Mouse (Mus musculus) liver, embryonic 14.5 days (tissue): ENCODE results near the gene Car14. TPM values are rescaled to one million over a fixed set of nuclear protein-coding genes. Genes with fewer than 3 reads are reported as not detected.

Source experiments
- ATAC-seq: fragments of 200-750 bp; cut with Nextera tagmentation; 2 replicates; pipeline ENCODE4 v1.8.0; 2017; ENCODE audit warnings: moderate number of reproducible peaks, mild to moderate bottlenecking, moderate library complexity; ENCODE audit not compliant: insufficient read depth
- DNase-seq, 3 experiments: peaks; one replicate each; pipeline ENCODE4 v3.0.0-alpha.2; 2012 to 2013; ENCODE audit warnings: low read depth in 3 of 3, low spot score in 3 of 3
- H3K27ac ChIP-seq: fragments of 300-500 bp; sonication (generic); 2 replicates; pipeline ENCODE4 v1.5.1; 2014; ENCODE audit warnings: moderate library complexity, mild to moderate bottlenecking, control low read depth, inconsistent platforms
- H3K27me3 ChIP-seq: fragments of 300-500 bp; sonication (generic); 2 replicates; pipeline ENCODE4 v1.6.1; 2014; ENCODE audit warnings: mild to moderate bottlenecking, low read length, moderate library complexity; ENCODE audit not compliant: control insufficient read depth, insufficient read depth
- H3K36me3 ChIP-seq: fragments of 300-500 bp; sonication (generic); replicated peaks from 2 replicates; pipeline ENCODE4 v1.6.1; 2014; ENCODE audit warnings: low read depth; ENCODE audit not compliant: control insufficient read depth, insufficient read depth
- H3K4me1 ChIP-seq, 2 experiments: fragments of 200-500 bp in 1 of 2; fragments of 300-500 bp in 1 of 2; sonication (generic) in 1 of 2; replicated peaks; 2 replicates each; pipeline ENCODE4 v1.6.1; 2012 to 2014; ENCODE audit warnings: antibody characterized with exemption in 1 of 2, inconsistent platforms in 1 of 2, low read length in 1 of 2; ENCODE audit not compliant: control insufficient read depth in 2 of 2, insufficient read depth in 2 of 2
- H3K4me2 ChIP-seq: fragments of 300-500 bp; sonication (generic); 2 replicates; pipeline ENCODE4 v1.6.1; 2014; ENCODE audit warnings: low read depth, mild to moderate bottlenecking, control low read depth, moderate library complexity
- H3K4me3 ChIP-seq, 2 experiments: fragments of 200-500 bp in 1 of 2; fragments of 300-500 bp in 1 of 2; sonication (generic) in 1 of 2; 2 replicates each; pipeline ENCODE4 v1.5.1; 2012 to 2014; ENCODE audit warnings: low read depth in 2 of 2, low read length in 2 of 2, mild to moderate bottlenecking in 2 of 2, control low read depth in 1 of 2, inconsistent platforms in 1 of 2, moderate library complexity in 1 of 2; ENCODE audit not compliant: insufficient read depth in 1 of 2
- H3K9ac ChIP-seq: fragments of 300-500 bp; sonication (generic); replicated peaks from 2 replicates; pipeline ENCODE4 v1.6.1; 2014; ENCODE audit warnings: mild to moderate bottlenecking, control low read depth, moderate library complexity
- H3K9me3 ChIP-seq: fragments of 300-500 bp; sonication (generic); 2 replicates; pipeline ENCODE4 v1.6.1; 2016; ENCODE audit warnings: low read length, mixed read lengths; ENCODE audit not compliant: control insufficient read depth
- CTCF ChIP-seq: IDR thresholded peaks from 2 replicates; pipeline ENCODE4 v1.5.1; 2016; ENCODE audit warnings: antibody characterized with exemption, low read depth, control low read depth
- EP300 ChIP-seq: IDR thresholded peaks from 2 replicates; pipeline ENCODE4 v1.6.1; 2016; ENCODE audit warnings: antibody characterized with exemption, low read depth
- WGBS: fragments of 180-500 bp; shearing (Covaris S2); extraction: QIAGEN DNeasy Blood & Tissue Kit; methylation state at CpG from one replicate; pipeline ENCODE4 v1.1.7; 2014; ENCODE audit not compliant: insufficient replicate concordance; 5-methylcytosine and 5-hydroxymethylcytosine counted together
- polyA plus RNA-seq, 2 experiments: library from polyadenylated mRNA; depleted of rRNA in 1 of 2; stranded (reverse) in 1 of 2; unstranded in 1 of 2; fragments of >200 nt; fragmentation: Nextera tagmentation in 1 of 2; extraction: Ambion mirVana in 1 of 2; gene quantifications; 2 replicates each; pipeline versions ENCODE4 v1.2.1 to v1.2.3; 2012 to 2014

Car14 gene
- polyA plus RNA-seq, 2 experiments = 5.3 to 11.1 TPM

GRCm38 (mm10) chr3:95865571-95865970, 38.9 kb downstream of the Car14 start:
- ATAC-seq (no peak), DNase-seq (no peak)
- Histone ChIP-seq H3K27ac (no peak overlapping the region), H3K9me3 (no peaks in the 10 kb centered on the region), H3K9ac (no peak overlapping the region), H3K27me3 (no peaks in the 10 kb centered on the region), H3K4me2 (no peak overlapping the region), H3K4me1 (peaks cover 0 to 3% of the 10 kb centered on the region in 2 experiments; a peak in 2 of 4 replicates), H3K4me3 (no peak overlapping the region), H3K36me3 (peaks cover 6% of the 10 kb centered on the region)
- WGBS = 88% methylated on average over 20 of the region's 20 CpGs
- TF ChIP-seq EP300 = no peak
- TF ChIP-seq CTCF = no peak

GRCm38 (mm10) chr3:95865050-95865449, 39.4 kb downstream of the Car14 start:
- no peak overlapping the region for H3K9ac ChIP-seq
- H3K27ac ChIP-seq = no peak overlapping the region
- WGBS = 84% methylated on average over 5 of the region's 5 CpGs
- no peaks in the 10 kb centered on the region for H3K27me3 ChIP-seq
- no peak overlapping the region for H3K4me3 ChIP-seq
- TF ChIP-seq CTCF = no peak
- TF ChIP-seq EP300 = no peak
- no peaks in the 10 kb centered on the region for H3K4me1 ChIP-seq
- peaks cover 6% of the 10 kb centered on the region for H3K36me3 ChIP-seq
- no peak overlapping the region for H3K4me2 ChIP-seq
- ATAC-seq (no peak), DNase-seq (no peak)
- H3K9me3 ChIP-seq = no peaks in the 10 kb centered on the region

GRCm38 (mm10) chr3:95863578-95863977, 40.9 kb downstream of the Car14 start:
- Histone ChIP-seq H3K4me3 (no peak overlapping the region), H3K27me3 (no peaks in the 10 kb centered on the region), H3K9me3 (no peaks in the 10 kb centered on the region), H3K27ac (no peak overlapping the region), H3K36me3 (peaks cover 4% of the 10 kb centered on the region), H3K4me2 (no peak overlapping the region), H3K4me1 (no peaks in the 10 kb centered on the region), H3K9ac (no peak overlapping the region)
- DNase-seq = no peak
- 62% methylated on average over 7 of the region's 7 CpGs for WGBS
- ATAC-seq = no peak
- TF ChIP-seq EP300 = no peak
- no peak for TF ChIP-seq CTCF

DNA sequence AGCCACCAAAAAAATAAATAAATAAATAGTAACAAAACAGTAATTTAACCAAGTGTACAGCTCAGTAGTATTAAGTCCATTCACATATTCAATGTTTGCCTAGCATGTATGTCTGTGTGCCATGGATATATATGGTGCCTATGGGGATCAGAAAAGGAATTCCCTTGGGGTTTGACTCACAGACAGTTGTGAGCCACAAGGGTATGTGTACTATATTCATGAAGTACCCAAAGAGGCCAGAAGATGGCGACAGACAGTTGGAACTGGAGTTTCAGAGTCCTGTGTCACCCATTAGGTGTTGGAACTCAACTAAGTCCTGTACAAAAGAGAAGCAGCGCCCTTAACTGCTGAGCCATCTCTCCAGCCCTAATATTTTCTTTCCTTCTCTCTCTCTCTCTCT, 42.7 kb downstream of the Car14 start:
- 33% methylated on average over 2 of the region's 2 CpGs for WGBS
- H3K4me2 ChIP-seq = no peak overlapping the region
- no peak overlapping the region for H3K4me3 ChIP-seq
- H3K9ac ChIP-seq = no peak overlapping the region
- H3K4me1 ChIP-seq = no peaks in the 10 kb centered on the region
- DNase-seq = peak; percentile 68 to 79 (median 78)
- no peaks in the 10 kb centered on the region for H3K9me3 ChIP-seq
- H3K36me3 ChIP-seq = no peaks in the 10 kb centered on the region; the same call in none of the 2 replicates
- no peak for TF ChIP-seq EP300
- peak; percentile 83 for TF ChIP-seq CTCF
- ATAC-seq = peak; percentile 79
- H3K27ac ChIP-seq = no peak overlapping the region
- H3K27me3 ChIP-seq = no peaks in the 10 kb centered on the region

GRCm38 (mm10) chr3:95861216-95861615, 43.3 kb downstream of the Car14 start:
- Histone ChIP-seq H3K9ac (no peak overlapping the region), H3K4me2 (no peak overlapping the region), H3K4me3 (no peak overlapping the region), H3K27me3 (no peaks in the 10 kb centered on the region), H3K9me3 (no peaks in the 10 kb centered on the region), H3K4me1 (peaks cover 0 to under 1% of the 10 kb centered on the region in 2 experiments; a peak in 3 of 4 replicates), H3K27ac (no peak overlapping the region), H3K36me3 (no peaks in the 10 kb centered on the region; the same call in none of the 2 replicates)
- TF ChIP-seq EP300 (no peak), CTCF (peak; percentile 77)
- no peak for ATAC-seq
- no peak for DNase-seq
- WGBS = 54% methylated on average over 10 of the region's 10 CpGs
